Mouse (Mus musculus): Measurements from ENCODE around the gene Thtpa. TPM values are rescaled to one million over a fixed set of nuclear protein-coding genes. Genes with fewer than 3 reads are reported as not detected.

Gene Thtpa
- total RNA-seq, 2 experiments from 2014 or later = 19.3 to 23.7 TPM

DNA sequence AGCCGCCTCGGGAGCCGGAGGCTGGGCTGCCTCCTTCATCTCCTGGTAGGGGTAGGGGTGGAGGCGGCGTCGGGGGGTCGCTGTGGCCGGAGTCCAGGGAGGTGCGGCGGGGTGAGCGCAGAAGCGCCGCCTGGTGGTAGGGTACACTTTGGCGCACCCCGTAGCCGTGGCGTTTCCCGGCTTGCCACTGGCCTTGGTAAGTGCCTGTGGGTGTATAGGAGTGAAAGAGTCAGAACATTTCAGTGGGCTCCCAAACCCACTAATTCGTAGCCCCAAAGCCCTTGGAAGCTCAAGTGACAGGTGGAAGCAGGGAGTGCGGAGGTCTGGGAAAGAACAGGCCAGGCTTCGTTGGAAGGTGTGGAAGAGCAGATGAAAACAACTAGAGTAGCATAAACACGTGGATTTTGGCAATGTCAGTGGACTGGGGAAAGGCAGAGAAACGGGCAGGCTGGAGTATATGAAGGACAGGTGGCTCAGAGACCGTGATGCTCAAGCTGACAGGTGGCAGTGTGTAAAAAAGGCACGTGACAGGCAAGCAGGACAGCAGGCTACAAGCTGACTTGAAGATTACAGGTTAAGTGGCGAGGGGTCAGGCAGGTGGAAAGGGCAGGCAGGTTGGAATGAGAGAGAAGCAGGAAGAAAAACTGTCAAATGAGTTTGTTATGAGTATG lies 19.5 kb downstream of the Thtpa start:
- Histone ChIP-seq H3K4me3 (peak overlapping the region; percentile 73), H3K27ac (peak overlapping the region; percentile 96)
- peak in 1 of 2 experiments; percentile 69 for DNase-seq (ENCODE audit: low spot score in 2 of 2)
- TF ChIP-seq CTCF (conservative IDR thresholded peaks at IDR 0.05) = peak; percentile 86

DNA sequence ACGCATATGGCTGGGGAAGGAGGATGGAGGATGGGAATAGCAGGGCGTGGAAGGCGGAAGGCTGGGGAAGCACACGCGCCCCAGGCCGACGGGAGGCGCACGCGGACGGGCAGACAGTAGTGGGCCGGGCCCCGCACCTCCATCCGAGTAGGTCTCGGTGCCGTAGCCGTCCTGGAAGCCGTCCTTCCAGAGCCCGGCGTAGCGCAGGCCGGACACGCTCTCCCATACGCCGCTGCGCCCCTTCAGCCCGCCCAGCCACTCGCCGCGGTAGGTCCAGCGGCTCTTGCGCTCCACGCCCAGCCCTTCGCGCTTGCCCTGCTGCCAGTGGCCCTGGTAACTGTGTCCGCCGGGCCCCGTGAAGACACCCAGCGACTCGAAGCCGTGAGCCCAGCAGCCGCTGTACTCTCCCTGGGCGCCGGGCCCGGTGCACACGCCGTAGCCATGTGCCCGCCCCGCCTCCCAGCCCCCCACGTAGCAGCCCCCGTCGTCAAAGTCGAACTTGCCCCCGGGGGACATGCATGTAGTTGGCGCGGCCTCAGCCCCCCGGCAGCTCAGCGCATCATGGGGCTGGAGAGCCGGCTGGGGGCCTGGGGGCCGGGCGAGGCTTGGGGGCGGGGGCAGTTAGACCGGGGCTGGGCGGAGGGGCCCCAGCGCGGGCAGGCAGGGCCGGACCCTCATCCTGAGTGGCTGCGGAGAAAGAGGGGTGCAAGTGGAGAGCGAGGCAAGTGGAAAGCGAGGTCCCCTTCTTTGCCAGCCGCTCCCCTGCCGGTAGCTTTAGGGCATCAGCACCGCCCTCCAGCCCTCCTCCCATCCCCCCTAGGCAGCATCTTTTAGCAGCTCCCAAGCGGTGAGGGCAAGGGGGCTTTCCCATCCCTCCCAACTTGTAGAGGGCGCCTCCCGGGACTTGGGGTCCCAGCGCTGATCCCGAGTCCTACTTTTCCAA lies 20.4 kb downstream of the Thtpa start:
- TF ChIP-seq CTCF (conservative IDR thresholded peaks at IDR 0.05) = peak; percentile 68
- DNase-seq (ENCODE audit: low spot score in 2 of 2) = peak; percentile 63 to 70
- peak overlapping the region; percentile 73 for H3K4me3 ChIP-seq
- H3K27ac ChIP-seq = peak overlapping the region; percentile 96

DNA sequence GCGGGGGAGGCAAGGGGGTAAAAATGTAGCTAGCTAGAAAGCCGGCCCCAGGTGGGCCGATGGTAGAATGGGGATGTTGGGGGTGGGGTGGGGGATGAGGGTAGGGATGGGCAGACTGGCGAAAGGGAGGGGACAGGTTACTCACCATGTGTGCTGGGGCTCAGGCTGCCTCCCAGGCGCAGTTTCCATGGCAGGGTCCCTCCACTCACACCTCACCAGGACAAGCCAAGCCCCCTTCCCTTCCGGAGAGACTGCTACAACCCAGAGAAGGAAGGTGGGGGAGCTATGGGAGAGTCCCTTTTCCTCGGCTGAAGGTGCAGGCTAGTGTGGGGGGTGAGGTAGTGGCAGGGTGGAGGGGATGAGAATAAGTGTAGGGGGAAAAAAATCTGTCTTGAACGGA lies 21.3 kb downstream of the Thtpa start:
- TF ChIP-seq CTCF (conservative IDR thresholded peaks at IDR 0.05) = no peak
- Histone ChIP-seq H3K4me3 (peak overlapping the region; percentile 73), H3K27ac (peak overlapping the region; percentile 96)
- no peak for DNase-seq (ENCODE audit: low spot score in 2 of 2)

DNA sequence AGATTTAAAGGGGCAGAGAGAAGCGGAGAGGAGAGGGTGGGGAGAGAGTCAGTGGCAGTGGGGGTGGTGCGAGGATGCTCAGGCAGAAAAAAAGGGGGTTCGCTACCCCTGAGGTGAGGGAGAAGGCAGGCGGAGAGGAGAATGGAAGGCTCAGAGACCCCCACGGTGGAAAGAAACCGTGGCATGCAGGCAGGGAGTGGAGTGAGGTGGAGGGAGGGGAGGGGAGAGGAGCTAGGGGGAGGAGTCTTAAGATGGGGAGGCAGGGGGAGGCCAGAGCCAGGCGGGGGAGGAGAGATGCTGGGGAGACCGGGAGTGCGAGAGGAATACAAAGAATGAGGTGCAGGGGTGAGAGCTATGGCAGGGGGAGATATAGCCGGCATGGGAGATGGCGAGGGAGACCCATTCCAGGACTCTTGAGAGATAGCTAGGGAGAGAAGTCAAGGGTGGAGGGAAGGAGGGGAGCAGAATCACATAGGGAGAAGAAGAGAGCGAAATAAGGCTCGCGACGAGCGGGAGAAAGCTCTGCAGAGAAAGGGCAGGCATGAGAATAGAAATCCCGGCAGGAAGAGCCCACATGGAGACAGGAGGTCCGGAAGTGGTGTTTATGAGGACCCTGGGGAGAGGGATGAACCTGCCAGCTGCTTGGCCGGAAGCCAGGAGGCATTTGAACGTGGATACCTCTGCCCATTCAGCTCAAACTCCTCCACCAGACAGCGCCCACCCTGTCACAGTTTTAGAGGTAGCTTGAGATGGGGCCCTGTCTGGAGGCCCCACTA lies 22.0 kb downstream of the Thtpa start, which contains the start of gene Jph4:
Gene Jph4, minus strand, starts transcription at position 511 of the 776 bp plus-strand sequence.
- H3K27ac ChIP-seq = peak within 1 kb of the TSS; percentile 96
- H3K4me3 ChIP-seq = peak within 1 kb of the TSS; percentile 73
- no peak for TF ChIP-seq CTCF (conservative IDR thresholded peaks at IDR 0.05)
- DNase-seq (ENCODE audit: low spot score in 2 of 2) = peak; percentile 75 to 85

DNA sequence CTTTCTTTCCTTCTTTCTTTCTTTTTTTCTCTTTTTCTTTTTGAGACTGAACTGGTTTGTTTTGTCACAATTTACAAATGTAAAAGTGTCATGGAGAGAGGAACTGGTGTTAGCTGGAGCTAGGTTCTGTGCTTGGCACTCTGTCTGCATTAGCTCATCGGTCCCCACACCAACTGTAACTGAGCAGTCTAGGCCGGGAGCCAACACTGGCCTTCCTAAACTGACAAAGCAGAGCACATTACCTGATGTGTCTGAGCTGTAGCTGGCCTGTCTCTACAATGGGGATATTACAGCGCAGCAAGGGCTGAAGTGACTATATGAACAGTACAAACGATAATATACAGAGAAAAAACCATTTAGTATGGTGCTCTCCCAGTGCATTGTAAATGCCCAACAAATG lies 24.3 kb downstream of the Thtpa start:
- TF ChIP-seq CTCF (conservative IDR thresholded peaks at IDR 0.05) = no peak
- DNase-seq (ENCODE audit: low spot score in 2 of 2) = no peak

DNA sequence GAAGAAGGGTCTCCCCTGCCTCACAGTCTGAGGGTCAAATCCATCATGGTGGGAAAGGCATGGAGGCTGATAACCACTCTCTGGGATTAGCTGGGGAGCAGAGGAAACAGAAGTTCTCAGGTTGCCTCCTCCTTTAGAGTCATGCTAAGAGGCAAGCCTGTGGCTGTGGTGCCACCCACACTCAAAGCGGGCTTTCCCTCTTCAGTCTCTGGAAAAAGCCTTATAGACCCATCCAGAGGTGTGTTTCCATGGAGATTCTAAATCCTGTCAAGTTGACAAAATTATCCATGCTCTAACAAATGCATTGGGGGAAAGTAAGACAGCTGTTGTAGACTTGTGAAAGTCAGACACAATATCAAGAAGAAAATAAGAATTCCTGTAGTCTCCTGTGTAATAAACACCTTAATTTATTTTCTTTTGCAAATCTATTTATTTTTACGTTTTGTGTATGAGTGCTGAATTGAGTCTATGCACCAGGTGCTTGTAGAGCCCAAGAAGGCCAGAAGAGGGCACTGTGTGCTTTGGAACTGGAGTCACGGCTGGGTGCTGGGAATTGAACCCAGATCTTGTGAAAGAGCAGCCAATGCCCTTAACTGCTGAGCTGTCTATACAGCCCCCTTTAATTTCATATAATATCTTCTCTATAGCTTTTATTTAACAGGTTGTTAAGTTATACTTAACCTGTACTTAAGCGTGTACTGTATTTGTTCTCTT lies 25.0 kb downstream of the Thtpa start:
- H3K4me3 ChIP-seq = no peak overlapping the region
- peak; percentile 71 for TF ChIP-seq CTCF (conservative IDR thresholded peaks at IDR 0.05)
- no peak overlapping the region for H3K27ac ChIP-seq
- no peak for DNase-seq (ENCODE audit: low spot score in 2 of 2)

More for the DNA sequence above, 24.3 kb downstream of the Thtpa start:
- H3K27ac ChIP-seq = peak overlapping the region; percentile 72
- no peak overlapping the region for H3K4me3 ChIP-seq

DNA sequence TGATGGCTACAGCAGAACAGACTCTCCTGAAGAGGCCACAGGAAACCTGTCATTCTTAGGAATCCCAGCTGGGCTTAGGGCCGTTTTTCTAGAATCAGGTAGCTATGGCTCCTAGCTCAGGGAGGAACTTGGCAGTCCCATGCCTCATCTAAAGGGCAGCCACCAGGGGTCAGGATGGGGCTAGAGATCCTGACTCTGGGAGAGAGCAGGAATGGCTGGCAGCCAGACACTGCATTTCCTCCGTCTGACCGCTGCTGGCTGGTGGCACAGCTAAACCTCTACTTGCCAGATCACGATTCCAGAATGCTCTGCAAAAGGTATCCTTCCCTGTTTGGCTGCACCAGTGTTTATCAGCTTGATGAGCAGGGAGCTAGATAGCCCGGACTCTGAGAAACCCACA lies 27.4 kb downstream of the Thtpa start:
- peak in 1 of 2 experiments; percentile 68 for DNase-seq (ENCODE audit: low spot score in 2 of 2)
- peak; percentile 74 for TF ChIP-seq CTCF (conservative IDR thresholded peaks at IDR 0.05)
- Histone ChIP-seq H3K4me3 (no peak overlapping the region), H3K27ac (peak overlapping the region; percentile 72)

DNA sequence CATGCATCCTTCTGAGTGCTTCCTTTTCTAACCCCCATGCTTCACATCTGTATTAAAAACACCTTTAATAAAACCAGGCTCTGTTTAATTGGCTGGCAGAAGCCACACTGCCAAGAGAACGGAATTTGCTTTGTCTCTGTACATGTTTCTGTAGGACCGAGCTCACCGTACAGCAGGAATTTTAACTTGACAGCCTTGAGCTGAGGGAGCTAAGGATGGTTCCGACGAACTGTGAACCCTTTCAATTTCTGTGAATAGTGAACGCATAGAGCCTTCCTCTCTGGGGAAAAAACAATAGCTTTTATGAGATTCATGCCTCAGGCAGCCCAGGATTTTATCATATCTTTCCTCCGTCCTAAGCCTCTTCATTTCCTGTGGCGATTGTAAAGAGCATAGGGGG lies 27.8 kb downstream of the Thtpa start:
- Histone ChIP-seq H3K4me3 (no peak overlapping the region), H3K27ac (peak overlapping the region; percentile 72)
- no peak for TF ChIP-seq CTCF (conservative IDR thresholded peaks at IDR 0.05)
- DNase-seq (ENCODE audit: low spot score in 2 of 2) = no peak

DNA sequence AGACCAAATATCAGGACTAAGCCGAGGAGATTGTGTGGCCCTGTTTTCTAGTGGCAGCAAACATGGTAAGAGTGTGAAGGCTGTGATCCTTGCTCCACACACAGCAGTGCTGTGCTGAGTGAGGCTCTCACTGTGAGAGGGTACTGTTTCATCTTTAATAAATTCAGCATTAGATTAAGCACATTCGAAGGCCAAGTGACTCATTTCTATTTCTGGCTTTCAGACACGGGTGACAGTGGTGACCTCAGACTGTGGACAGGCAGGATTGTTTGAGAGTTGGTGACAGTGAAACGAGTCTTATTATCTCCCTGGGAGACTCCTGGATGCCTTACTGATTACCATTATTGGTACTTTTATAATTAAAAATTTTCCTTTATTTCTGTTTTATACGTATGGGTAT lies 31.1 kb downstream of the Thtpa start:
- no peak for DNase-seq (ENCODE audit: low spot score in 2 of 2)
- TF ChIP-seq CTCF (conservative IDR thresholded peaks at IDR 0.05) = no peak
- H3K4me3 ChIP-seq = no peak overlapping the region
- peak overlapping the region; percentile 67 for H3K27ac ChIP-seq

DNA sequence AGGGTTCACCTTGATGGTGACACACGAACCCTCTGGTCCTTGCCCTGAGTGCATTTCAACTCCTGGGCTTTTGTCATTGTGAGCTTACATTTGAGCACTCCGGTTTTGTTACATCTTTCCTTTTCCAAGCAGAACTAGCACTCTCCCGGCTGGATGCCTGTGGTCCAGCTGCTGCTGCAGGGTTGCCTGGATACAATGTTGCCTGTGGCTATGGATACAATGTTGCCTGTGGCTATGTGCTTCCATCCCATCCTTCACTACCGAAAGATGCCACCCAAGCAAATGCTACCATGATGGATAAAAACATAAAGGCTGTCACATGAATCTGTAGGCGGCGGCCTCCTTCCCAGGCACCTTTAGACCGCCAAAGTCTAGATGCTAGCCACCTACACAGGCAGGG lies 31.9 kb downstream of the Thtpa start:
- Histone ChIP-seq H3K27ac (peak overlapping the region; percentile 67), H3K4me3 (no peak overlapping the region)
- TF ChIP-seq CTCF (conservative IDR thresholded peaks at IDR 0.05) = no peak
- no peak for DNase-seq (ENCODE audit: low spot score in 2 of 2)

DNA sequence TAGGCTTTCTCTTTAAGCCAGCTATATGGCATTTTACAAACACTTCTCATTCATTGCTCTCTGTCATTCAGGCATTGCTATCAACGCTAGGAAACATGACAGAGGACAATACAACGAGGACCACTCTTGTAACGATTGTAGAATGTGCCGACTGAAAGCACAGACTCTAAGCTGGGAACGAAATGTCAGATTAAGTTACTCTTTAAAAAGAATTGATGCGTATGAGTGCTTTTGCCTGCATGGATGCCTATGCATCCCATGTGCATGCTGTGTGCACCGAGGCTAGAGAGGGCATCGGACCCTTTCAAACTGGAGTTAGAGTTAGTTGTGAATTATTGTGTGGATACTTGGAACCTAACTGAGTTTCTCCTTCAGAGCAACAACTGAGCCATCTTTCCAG lies 41.1 kb downstream of the Thtpa start:
- DNase-seq (ENCODE audit: low spot score in 2 of 2) = no peak
- Histone ChIP-seq H3K27ac (no peak overlapping the region), H3K4me3 (no peak overlapping the region)
- TF ChIP-seq CTCF (conservative IDR thresholded peaks at IDR 0.05) = no peak

DNA sequence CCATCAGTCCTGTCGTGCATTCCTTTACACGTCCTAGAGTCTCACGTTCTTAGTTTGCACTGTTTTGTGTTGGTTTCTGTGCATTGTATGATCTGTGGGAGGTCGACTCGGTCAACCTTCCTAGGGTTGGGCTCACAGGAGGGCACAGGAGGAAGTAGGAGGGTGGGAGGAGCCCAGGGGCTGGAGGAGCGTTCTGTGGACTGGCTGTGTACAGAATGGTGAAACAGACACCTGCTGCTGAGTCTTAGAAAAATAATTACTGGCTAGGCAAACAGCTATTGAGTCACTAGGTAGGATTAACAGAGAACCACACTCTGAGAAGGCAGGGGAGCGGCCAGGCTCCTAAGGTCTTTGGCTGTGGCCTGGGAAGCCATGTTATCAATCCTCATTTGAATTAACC lies 44.7 kb downstream of the Thtpa start:
- no peak for DNase-seq (ENCODE audit: low spot score in 2 of 2)
- TF ChIP-seq CTCF (conservative IDR thresholded peaks at IDR 0.05) = no peak
- Histone ChIP-seq H3K27ac (no peak overlapping the region), H3K4me3 (no peak overlapping the region)

All from layer of hippocampus, adult 2 months (tissue).